ENCODE assay signal across 23 mouse cellular contexts in the genomic region with DNA sequence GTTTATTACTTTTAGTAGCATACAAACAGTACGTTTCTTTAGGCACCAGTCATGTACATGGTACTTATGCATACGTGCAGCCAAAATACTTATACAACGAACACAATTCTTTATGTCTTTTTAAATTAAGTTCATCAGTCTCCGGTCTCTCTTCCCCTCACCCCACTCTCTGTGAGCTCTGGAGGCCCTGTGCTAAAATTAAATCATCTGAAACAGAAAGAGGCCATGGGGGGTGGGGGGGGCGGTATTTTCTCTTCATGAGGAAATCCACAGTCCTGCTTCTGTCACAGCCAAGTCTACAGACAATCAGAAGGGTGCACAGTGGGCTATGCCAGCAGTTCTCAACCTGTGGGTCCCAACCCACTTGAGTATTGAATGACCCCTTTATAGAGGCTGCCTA. TPM values are rescaled to one million over a fixed set of nuclear protein-coding genes. Genes with fewer than 3 reads are reported as not detected.
"Had no signal": no experiment of that assay in that cellular context is flagged by ENCODE, and none has a peak within 500 bp of the region (broad histone marks: within the 10 kb centered on the region; RNA-seq: fewer than 3 reads in every experiment).

No protein-coding gene starts in this region.

- H3K4me2 ChIP-seq: limb, embryonic 15.5 days; liver, embryonic 12.5 days; lung, embryonic 15.5 days; midbrain, embryonic 11.5 days; midbrain, embryonic 15.5 days; neural tube, embryonic 12.5 days had no signal

- H3K36me3 ChIP-seq: limb, embryonic 15.5 days; liver, embryonic 12.5 days; lung, embryonic 15.5 days; midbrain, embryonic 15.5 days; neural tube, embryonic 12.5 days had no signal

- ATAC-seq: liver, embryonic 12.5 days; midbrain, embryonic 15.5 days had no signal

- H3K4me3 ChIP-seq: limb, embryonic 15.5 days; liver, embryonic 12.5 days; lung, embryonic 15.5 days; megakaryocyte, embryonic 14.5 days; midbrain, embryonic 15.5 days; neural tube, embryonic 12.5 days had no signal

- H3K27ac ChIP-seq: kidney, postnatal 0 days; limb, embryonic 15.5 days; liver, embryonic 12.5 days; lung, embryonic 15.5 days; macrophage; midbrain, embryonic 15.5 days; neural tube, embryonic 12.5 days had no signal

- DNase-seq: kidney, postnatal 36 days; layer of hippocampus, adult 9-11 months; layer of hippocampus, postnatal 36 days; lung, postnatal 14 days; right cerebral cortex, postnatal 14 days; thymus, adult 2 months; thymus, postnatal 25 days had no signal

- H3K9me3 ChIP-seq: limb, embryonic 15.5 days; liver, embryonic 12.5 days; lung, embryonic 15.5 days; megakaryocyte, embryonic 14.5 days; midbrain, embryonic 15.5 days; neural tube, embryonic 12.5 days had no signal

- H3K4me1 ChIP-seq: neural tube, embryonic 12.5 days had no signal

- H3K9ac ChIP-seq: limb, embryonic 15.5 days; liver, embryonic 12.5 days; lung, embryonic 15.5 days; midbrain, embryonic 15.5 days; neural tube, embryonic 12.5 days had no signal

- H3K27me3 ChIP-seq: limb, embryonic 15.5 days; lung, embryonic 15.5 days; neural tube, embryonic 12.5 days had no signal

RNA-seq across cellular contexts. Expression of a gene that starts 24.4 kb away (rescaled TPM):
- total RNA-seq: monocyte, adult 5-6 weeks; neutrophil, adult 5-6 weeks had no signal
- polyA plus RNA-seq: macrophage had no signal

RNA-seq across cellular contexts. Expression of a gene that starts 27.4 kb away (rescaled TPM):
- total RNA-seq: layer of hippocampus, adult 18-20 months; layer of hippocampus, postnatal 36 days; left cerebral cortex, adult 8-10 months; left cerebral cortex, postnatal 25 days; monocyte, adult 5-6 weeks; neutrophil, adult 5-6 weeks had no signal
- polyA plus RNA-seq: kidney, postnatal 0 days; macrophage; testis, adult 2 months; thymus, adult 2 months; urinary bladder, adult 2 months had no signal

RNA-seq across cellular contexts. Expression of a gene that starts 47.1 kb away (rescaled TPM):
- total RNA-seq: monocyte, adult 5-6 weeks; neutrophil, adult 5-6 weeks had no signal
